Comparison of ENCODE assay signal across 10 mouse cellular contexts in the genomic region with DNA sequence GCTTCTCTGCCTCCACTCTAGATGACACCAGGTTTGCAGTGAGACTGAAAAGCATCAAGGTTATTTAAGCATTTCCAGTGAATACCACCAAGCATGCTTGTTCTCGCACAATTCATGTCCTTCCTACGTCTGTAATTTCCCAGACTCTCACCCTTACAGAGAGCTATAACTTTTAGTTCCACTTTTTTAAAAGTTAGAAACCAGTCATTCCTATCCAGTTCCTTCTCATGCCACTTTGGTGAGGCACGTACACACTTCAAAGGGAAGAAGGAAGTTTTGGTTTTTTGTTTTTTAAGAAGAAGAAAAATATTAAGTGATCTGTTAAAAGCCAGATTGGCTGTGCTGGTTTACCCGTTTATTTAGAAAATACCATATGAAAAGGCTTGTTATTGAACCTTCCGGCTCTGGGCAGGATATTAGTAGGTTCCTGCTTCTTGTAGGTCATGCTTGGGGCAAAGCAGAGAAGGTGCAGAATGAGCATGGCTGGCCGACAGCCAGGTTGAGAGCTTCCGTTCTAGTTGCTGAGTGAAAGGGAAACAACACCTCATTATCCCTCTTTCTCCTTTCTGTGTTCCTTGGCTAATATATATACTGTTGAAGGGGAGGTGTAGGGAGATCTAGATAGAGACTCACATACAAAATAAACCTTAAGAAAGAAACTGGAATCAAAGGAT.
DNase-seq lines count a peak whose midpoint lies in the region; ATAC-seq and TF ChIP-seq lines count a peak whose summit lies in the region.
"Had no signal": no experiment of that assay in that cellular context is flagged by ENCODE, and none has a peak within 500 bp of the region (broad histone marks: within the 10 kb centered on the region; RNA-seq: fewer than 3 reads in every experiment).

No protein-coding gene starts in this region.

- no peak for DNase-seq in layer of hippocampus, adult 2 months (ENCODE audit: low spot score in 2 of 2)
- no peak for DNase-seq in layer of hippocampus, adult 9-10 months (ENCODE audit: low spot score)
- DNase-seq in kidney, adult 9 months: peak; percentile 59
- DNase-seq in naive thymus-derived CD4-positive, alpha-beta T cell, adult 2 months (ENCODE audit: low read depth): peak; percentile 59
- DNase-seq in embryo, embryonic 11 days: no peak
- DNase-seq in thymus, adult 2 months: no peak

- H3K27me3 ChIP-seq in thymus, adult 2 months (ENCODE audit: control insufficient read depth, insufficient read depth, low read length): no peaks in the 10 kb centered on the region
- H3K27me3 ChIP-seq: limb, embryonic 12.5 days; neural tube, embryonic 12.5 days had no signal

- no peak for TF ChIP-seq POLR2A in bone marrow macrophage, adult 2 months (IDR thresholded peaks at IDR 0.05; ENCODE audit: borderline replicate concordance, low read depth, low read length)
- TF ChIP-seq POLR2A in thymus, adult 2 months (IDR thresholded peaks at IDR 0.05; ENCODE audit: control insufficient read depth, extremely low read depth, insufficient read depth, low read length, poor library complexity): no peak

- 13% methylated on average over 7 of the region's 7 CpGs for WGBS in thymus, adult 2 months

- peak overlapping the region; percentile 6; the same call in 1 of the 2 replicates for H3K27ac ChIP-seq in layer of hippocampus, adult 2 months
- H3K27ac ChIP-seq in bone marrow macrophage, adult 2 months (ENCODE audit: insufficient read depth, low read depth, low read length): peak overlapping the region; percentile 57
- no peak overlapping the region for H3K27ac ChIP-seq in thymus, adult 2 months (ENCODE audit: control insufficient read depth, insufficient read depth, low read length)
- H3K27ac ChIP-seq: limb, embryonic 12.5 days; neural tube, embryonic 12.5 days had no signal

- H3K36me3 ChIP-seq in thymus, adult 2 months (ENCODE audit: control insufficient read depth, insufficient read depth, low read length): no peaks in the 10 kb centered on the region
- H3K36me3 ChIP-seq: neural tube, embryonic 12.5 days had no signal

- TF ChIP-seq CTCF in layer of hippocampus, adult 2 months (conservative IDR thresholded peaks at IDR 0.05): no peak
- no peak for TF ChIP-seq CTCF in bone marrow macrophage, adult 2 months (IDR thresholded peaks at IDR 0.05; ENCODE audit: low read depth, low read length)
- no peak for TF ChIP-seq CTCF in thymus, adult 2 months (IDR thresholded peaks at IDR 0.05; ENCODE audit: borderline replicate concordance, control insufficient read depth, extremely low read depth, insufficient read depth, low read length, poor library complexity)

- H3K4me3 ChIP-seq in layer of hippocampus, adult 2 months: no peak overlapping the region
- no peak overlapping the region for H3K4me3 ChIP-seq in bone marrow macrophage, adult 2 months (ENCODE audit: insufficient read depth, low read length)
- no peak overlapping the region for H3K4me3 ChIP-seq in thymus, adult 2 months (ENCODE audit: control insufficient read depth, insufficient read depth, low read length)
- H3K4me3 ChIP-seq: limb, embryonic 12.5 days; neural tube, embryonic 12.5 days had no signal

- no peak for ATAC-seq in erythroid progenitor cell, adult 5-6 weeks (replicated peaks; ENCODE audit: low FRiP score, poor library complexity, severe bottlenecking)

- peaks cover 30% of the 10 kb centered on the region for H3K4me1 ChIP-seq in bone marrow macrophage, adult 2 months (ENCODE audit: control insufficient read depth, insufficient read depth, low read length)
- peaks cover 3% of the 10 kb centered on the region for H3K4me1 ChIP-seq in thymus, adult 2 months (replicated peaks; ENCODE audit: control insufficient read depth, insufficient read depth, low read length)
- H3K4me1 ChIP-seq: limb, embryonic 12.5 days; neural tube, embryonic 12.5 days had no signal

Comparison
In these comparisons a context has a peak if more than half of its experiments do, and no peak if none do; other contexts are left out.
1. DNase-seq: peak in kidney, adult 9 months (single experiment) and naive thymus-derived CD4-positive, alpha-beta T cell, adult 2 months (single experiment); none in layer of hippocampus, adult 2 months (0 of 2), layer of hippocampus, adult 9-10 months (single experiment), embryo, embryonic 11 days (single experiment) and thymus, adult 2 months (single experiment).